Mouse (Mus musculus) bone marrow, adult 2 months (tissue): ENCODE data around the gene Arl11.

ENCODE experiments used
- CTCF ChIP-seq: fragments of 200-500 bp; IDR thresholded peaks from 2 replicates; pipeline ENCODE4 v1.5.1; 2011; ENCODE audit warnings: low read length, control low read depth; ENCODE audit not compliant: control insufficient read depth, insufficient read depth
- POLR2A ChIP-seq: fragments of 200-500 bp; IDR thresholded peaks from 2 replicates; pipeline ENCODE4 v1.6.1; 2011; ENCODE audit warnings: low read depth, mild to moderate bottlenecking, control low read depth, low read length, borderline replicate concordance; ENCODE audit not compliant: control insufficient read depth

DNA sequence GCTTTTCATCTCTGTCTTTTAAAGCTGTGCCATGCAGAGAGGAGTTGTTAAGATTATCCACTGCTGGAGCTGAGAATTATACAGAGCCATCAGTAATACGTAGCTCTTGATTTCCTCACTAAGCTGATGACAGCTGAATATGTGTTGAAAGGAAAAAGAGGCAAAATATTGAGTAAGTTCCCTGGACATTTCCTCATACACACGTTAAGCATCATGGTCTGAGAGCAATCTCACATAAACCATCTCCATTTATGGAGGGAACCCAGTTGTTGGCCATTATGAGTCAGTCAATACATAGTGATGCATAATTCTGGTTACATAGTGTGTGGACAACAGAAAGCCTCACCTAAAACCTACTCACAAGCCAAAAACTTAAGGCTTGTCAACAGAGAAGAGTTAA is 7.1 kb upstream of the Arl11 start:
- no peak for TF ChIP-seq POLR2A
- TF ChIP-seq CTCF, result no peak
